Mouse (Mus musculus) midbrain, embryonic 14.5 days (tissue): ENCODE data around the gene Arhgef38. TPM values are rescaled to one million over a fixed set of nuclear protein-coding genes. Genes with fewer than 3 reads are reported as not detected.
A peak's percentile ranks its signal among the peaks of the same experiment; 100 is the strongest.

ENCODE experiments used
- ATAC-seq: fragments of 200-750 bp; cut with Nextera tagmentation; 2 replicates; pipeline ENCODE4 v1.8.0; 2017; ENCODE audit warnings: moderate number of reproducible peaks, moderate library complexity; ENCODE audit not compliant: low FRiP score, low TSS enrichment
- DNase-seq: peaks from one replicate; pipeline ENCODE4 v3.0.0-alpha.2; 2015
- H3K27ac ChIP-seq: fragments of 300-500 bp; sonication (generic); replicated peaks from 2 replicates; pipeline ENCODE4 v1.5.1; 2014; ENCODE audit warnings: mild to moderate bottlenecking, low read depth, low read length, moderate library complexity
- H3K27me3 ChIP-seq: fragments of 300-500 bp; sonication (generic); 2 replicates; pipeline ENCODE4 v1.6.1; 2014; ENCODE audit warnings: low read length, control low read depth, mixed read lengths; ENCODE audit not compliant: control insufficient read depth, insufficient read depth
- H3K36me3 ChIP-seq: fragments of 300-500 bp; sonication (generic); 2 replicates; pipeline ENCODE4 v1.6.1; 2014; ENCODE audit warnings: low read length, control low read depth; ENCODE audit not compliant: control insufficient read depth, insufficient read depth
- H3K4me1 ChIP-seq: fragments of 300-500 bp; sonication (generic); 2 replicates; pipeline ENCODE4 v1.6.1; 2014; ENCODE audit warnings: mild to moderate bottlenecking, antibody characterized with exemption, low read length, control low read depth; ENCODE audit not compliant: control insufficient read depth, insufficient read depth
- H3K4me2 ChIP-seq: fragments of 300-500 bp; sonication (generic); 2 replicates; pipeline ENCODE4 v1.6.1; 2014; ENCODE audit warnings: mild to moderate bottlenecking, low read length, moderate library complexity
- H3K4me3 ChIP-seq: fragments of 300-500 bp; sonication (generic); replicated peaks from 2 replicates; pipeline ENCODE4 v1.5.1; 2014; ENCODE audit warnings: low read depth, low read length
- H3K9ac ChIP-seq: fragments of 300-500 bp; sonication (generic); replicated peaks from 2 replicates; pipeline ENCODE4 v1.6.1; 2014; ENCODE audit warnings: mild to moderate bottlenecking, low read length, moderate library complexity
- H3K9me3 ChIP-seq: fragments of 300-500 bp; sonication (generic); 2 replicates; pipeline ENCODE4 v1.6.1; 2016; ENCODE audit warnings: low read length, control low read depth, mixed read lengths; ENCODE audit not compliant: control insufficient read depth
- WGBS: fragments of 180-500 bp; shearing (Covaris S2); extraction: QIAGEN DNeasy Blood & Tissue Kit; methylation state at CpG from one replicate; pipeline ENCODE4 v1.1.7; 2014; 5-methylcytosine and 5-hydroxymethylcytosine counted together
- polyA plus RNA-seq: library from polyadenylated mRNA; unstranded; fragments of >200 nt; fragmentation: Nextera tagmentation; extraction: Ambion mirVana; gene quantifications from 2 replicates; pipeline ENCODE4 v1.2.1, GENCODE M21; 2014

Gene Arhgef38
- polyA plus RNA-seq, 1 experiment from 2014 or later: 0.16 TPM

DNA sequence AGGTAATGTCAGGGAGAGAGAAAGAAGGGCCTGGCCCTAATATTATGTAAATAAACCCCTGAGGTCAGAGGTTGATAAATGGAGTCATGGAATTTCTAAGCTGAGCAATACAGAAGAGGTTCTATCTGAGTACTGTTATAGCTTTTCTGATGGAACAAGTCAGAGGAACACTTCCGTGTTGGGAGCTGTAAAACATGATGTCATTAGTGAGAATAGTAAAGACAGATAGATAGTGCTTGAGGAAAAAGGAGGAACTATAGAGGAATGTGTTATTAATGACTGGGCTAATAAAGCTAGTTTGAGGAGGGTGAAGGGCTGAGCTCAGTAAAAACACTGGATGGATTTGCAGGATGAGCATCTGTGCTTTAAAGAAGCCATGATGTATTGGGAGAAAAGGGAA, 140.4 kb downstream of the Arhgef38 start:
- H3K9ac ChIP-seq: no peak overlapping the region
- H3K27me3 ChIP-seq: no peaks in the 10 kb centered on the region
- ATAC-seq: no peak
- H3K9me3 ChIP-seq: no peaks in the 10 kb centered on the region
- H3K4me3 ChIP-seq: no peak overlapping the region
- H3K36me3 ChIP-seq: peaks cover 24% of the 10 kb centered on the region
- H3K4me1 ChIP-seq: peaks cover 15% of the 10 kb centered on the region
- no peak overlapping the region for H3K27ac ChIP-seq
- WGBS: 84% methylated on average over 1 of the region's 1 CpGs
- H3K4me2 ChIP-seq: no peak overlapping the region
- DNase-seq: no peak

DNA sequence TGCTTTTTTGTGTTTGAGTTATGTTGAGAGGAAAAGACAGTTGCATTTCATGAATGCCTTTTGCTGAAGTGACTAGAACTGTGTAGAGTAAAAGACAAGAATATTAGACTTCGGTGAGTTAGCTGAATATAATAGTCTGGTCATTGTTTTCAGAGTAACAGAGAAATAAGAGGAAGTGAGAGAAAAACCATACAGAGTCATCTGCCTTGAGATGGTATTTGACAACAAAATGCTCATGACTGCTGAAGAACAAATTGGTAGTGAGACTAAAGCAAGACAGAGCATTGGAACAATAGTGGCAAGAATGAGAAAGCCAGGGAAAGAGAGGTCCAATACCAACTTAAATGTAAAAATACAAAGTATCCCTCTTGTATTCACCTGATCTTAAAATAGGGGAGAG, 141.8 kb downstream of the Arhgef38 start:
- peak overlapping the region; percentile 95; the same call in 1 of the 2 replicates for H3K4me3 ChIP-seq
- no peak overlapping the region for H3K27ac ChIP-seq
- no peaks in the 10 kb centered on the region for H3K27me3 ChIP-seq
- peak overlapping the region; percentile 62 for H3K4me2 ChIP-seq
- ATAC-seq (no peak), DNase-seq (no peak)
- 86% methylated on average over 1 of the region's 1 CpGs for WGBS
- H3K4me1 ChIP-seq: peaks cover 15% of the 10 kb centered on the region
- H3K36me3 ChIP-seq: peaks cover 12% of the 10 kb centered on the region
- H3K9me3 ChIP-seq: no peaks in the 10 kb centered on the region
- no peak overlapping the region for H3K9ac ChIP-seq

- ATAC-seq (no peak), DNase-seq (no peak)
- WGBS: 0% methylated on average over 7 of the region's 7 CpGs
- Histone ChIP-seq H3K4me1 (peaks cover 15% of the 10 kb centered on the region), H3K4me2 (peak overlapping the region; percentile 62), H3K9me3 (no peaks in the 10 kb centered on the region), H3K27ac (peak overlapping the region; percentile 98), H3K9ac (peak overlapping the region; percentile 93), H3K36me3 (peaks cover 8% of the 10 kb centered on the region; the same call in 1 of the 2 replicates), H3K27me3 (no peaks in the 10 kb centered on the region), H3K4me3 (peak overlapping the region; percentile 95)
Measured at GRCm38 (mm10) chr3:133092274-133092853, 142.4 kb downstream of the Arhgef38 start.

GRCm38 (mm10) chr3:133091664-133092273, 143.0 kb downstream of the Arhgef38 start, which contains the start of the genes Ints12 and Gstcd:
Gene Ints12, plus strand, starts transcription at chr3:133091840.
Gene Gstcd, minus strand, starts transcription at chr3:133092033.
- Histone ChIP-seq H3K4me3 (peak within 1 kb of the TSS; percentile 95), H3K27me3 (no peaks in the 10 kb centered on the region), H3K9me3 (no peaks in the 10 kb centered on the region), H3K4me1 (peaks cover 15% of the 10 kb centered on the region), H3K4me2 (peak within 1 kb of the TSS; percentile 62), H3K9ac (peak within 1 kb of the TSS; percentile 93), H3K27ac (peak within 1 kb of the TSS; percentile 98), H3K36me3 (peaks cover 2% of the 10 kb centered on the region; the same call in 1 of the 2 replicates)
- peak; percentile 99 for DNase-seq
- under 1% methylated on average over 53 of the region's 53 CpGs for WGBS
- peak; percentile 98 for ATAC-seq

DNA sequence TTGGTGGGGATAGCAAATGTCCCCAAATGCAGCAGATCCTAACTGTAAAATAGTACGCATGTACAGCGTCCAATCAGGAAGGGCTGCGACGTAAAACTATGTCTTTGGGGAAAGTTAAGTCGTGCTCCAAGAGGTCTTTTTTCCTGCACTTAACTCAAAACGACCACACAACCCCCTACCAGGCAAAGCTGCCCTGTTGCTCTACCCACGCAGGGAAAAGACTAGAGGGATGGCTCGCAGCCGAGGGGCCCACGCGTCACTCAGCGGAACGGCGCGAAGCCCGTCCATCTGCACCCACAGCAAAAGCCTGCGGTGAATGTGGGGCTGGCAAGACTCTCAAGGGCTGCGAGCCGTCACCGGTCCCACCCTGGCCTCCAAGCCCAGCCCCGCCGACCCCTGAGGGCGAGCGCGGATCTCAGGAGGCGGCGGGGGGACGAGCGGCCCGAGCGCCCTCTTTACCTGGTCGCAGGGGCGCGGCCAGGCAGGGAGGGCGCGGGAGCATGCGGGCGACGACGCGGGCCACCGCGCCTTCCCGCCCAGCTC, 143.6 kb downstream of the Arhgef38 start:
- Histone ChIP-seq H3K9me3 (no peaks in the 10 kb centered on the region), H3K27me3 (no peaks in the 10 kb centered on the region), H3K4me2 (peak overlapping the region; percentile 62), H3K4me1 (peaks cover 15% of the 10 kb centered on the region), H3K27ac (peak overlapping the region; percentile 98), H3K9ac (peak overlapping the region; percentile 93), H3K36me3 (no peaks in the 10 kb centered on the region), H3K4me3 (peak overlapping the region; percentile 95)
- DNase-seq (no peak), ATAC-seq (peak; percentile 83)
- WGBS: under 1% methylated on average over 44 of the region's 44 CpGs

GRCm38 (mm10) chr3:133090247-133091120, 144.3 kb downstream of the Arhgef38 start:
- H3K9me3 ChIP-seq: no peaks in the 10 kb centered on the region
- peak overlapping the region; percentile 95 for H3K4me3 ChIP-seq
- no peaks in the 10 kb centered on the region for H3K27me3 ChIP-seq
- H3K4me2 ChIP-seq: peak overlapping the region; percentile 62
- 9% methylated on average over 11 of the region's 11 CpGs for WGBS
- DNase-seq (peak; percentile 9), ATAC-seq (no peak)
- H3K9ac ChIP-seq: peak overlapping the region; percentile 93
- H3K36me3 ChIP-seq: no peaks in the 10 kb centered on the region
- peak overlapping the region; percentile 98 for H3K27ac ChIP-seq
- H3K4me1 ChIP-seq: peaks cover 15% of the 10 kb centered on the region

- H3K27me3 ChIP-seq: no peaks in the 10 kb centered on the region
- ATAC-seq (peak; percentile 79; the same call in 1 of the 2 replicates), DNase-seq (peak; percentile 88)
- no peak overlapping the region for H3K27ac ChIP-seq
- no peaks in the 10 kb centered on the region for H3K9me3 ChIP-seq
- H3K4me3 ChIP-seq: no peak overlapping the region
- no peak overlapping the region for H3K4me2 ChIP-seq
- no peak overlapping the region for H3K9ac ChIP-seq
- 74% methylated on average over 3 of the region's 3 CpGs for WGBS
- no peaks in the 10 kb centered on the region for H3K4me1 ChIP-seq
- peaks cover 31% of the 10 kb centered on the region for H3K36me3 ChIP-seq
Measured at GRCm38 (mm10) chr3:133085858-133086257, 148.9 kb downstream of the Arhgef38 start.

- DNase-seq (no peak), ATAC-seq (no peak)
- Histone ChIP-seq H3K9me3 (no peaks in the 10 kb centered on the region), H3K9ac (no peak overlapping the region), H3K4me2 (no peak overlapping the region), H3K27me3 (no peaks in the 10 kb centered on the region), H3K4me1 (no peaks in the 10 kb centered on the region), H3K36me3 (peaks cover 39% of the 10 kb centered on the region), H3K27ac (no peak overlapping the region), H3K4me3 (no peak overlapping the region)
- WGBS: 88% methylated on average over 5 of the region's 5 CpGs
Measured at GRCm38 (mm10) chr3:133082736-133083135, 152.0 kb downstream of the Arhgef38 start.
